Mouse (Mus musculus) olfactory bulb, adult 2 months (tissue): Measurements from ENCODE around the gene Rps3a1.

Experiments
- CTCF ChIP-seq: fragments of 200-500 bp; IDR thresholded peaks from 2 replicates; pipeline ENCODE4 v1.5.1; 2012; ENCODE audit warnings: low read depth, mild to moderate bottlenecking, low read length, moderate library complexity; ENCODE audit not compliant: insufficient read depth
- POLR2A ChIP-seq: fragments of 200-500 bp; IDR thresholded peaks from 2 replicates; pipeline ENCODE4 v1.6.1; 2012; ENCODE audit warnings: mild to moderate bottlenecking, low read depth, low read length, moderate library complexity; ENCODE audit not compliant: insufficient read depth

GRCm38 (mm10) chr3:86116951-86117350 lies 25.6 kb downstream of the Rps3a1 start:
- no peak for TF ChIP-seq CTCF
- TF ChIP-seq POLR2A, result no peak
